Mouse (Mus musculus) heart, embryonic 10.5 days (tissue): ENCODE results near the gene Mapk1. TPM values are rescaled to one million over a fixed set of nuclear protein-coding genes. Genes with fewer than 3 reads are reported as not detected.

Experiments
- DNase-seq: peaks from one replicate; pipeline ENCODE4 v3.0.0-alpha.2; 2017; ENCODE audit warnings: low spot score
- H3K27ac ChIP-seq: fragments of 300-500 bp; sonication (generic); 2 replicates; pipeline ENCODE4 v1.5.1; 2016; ENCODE audit warnings: mild to moderate bottlenecking
- H3K27me3 ChIP-seq: fragments of 300-500 bp; sonication (generic); 2 replicates; pipeline ENCODE4 v1.6.1; 2016; ENCODE audit warnings: mild to moderate bottlenecking; ENCODE audit not compliant: poor library complexity, insufficient read depth, severe bottlenecking
- H3K36me3 ChIP-seq: fragments of 300-500 bp; sonication (generic); 2 replicates; pipeline ENCODE4 v1.6.1; 2016; ENCODE audit warnings: mild to moderate bottlenecking, moderate library complexity
- H3K4me1 ChIP-seq: fragments of 300-500 bp; sonication (generic); 2 replicates; pipeline ENCODE4 v1.6.1; 2016; ENCODE audit warnings: mild to moderate bottlenecking
- H3K4me3 ChIP-seq: fragments of 300-500 bp; sonication (generic); 2 replicates; pipeline ENCODE4 v1.5.1; 2016; ENCODE audit warnings: mild to moderate bottlenecking, moderate library complexity
- H3K9me3 ChIP-seq: fragments of 300-500 bp; sonication (generic); 2 replicates; pipeline ENCODE4 v1.6.1; 2016; ENCODE audit warnings: mild to moderate bottlenecking, moderate library complexity
- WGBS: fragments of 180-500 bp; shearing (Covaris S2); methylation state at CpG from one replicate; pipeline ENCODE4 v1.1.7; 2016; 5-methylcytosine and 5-hydroxymethylcytosine counted together
- polyA plus RNA-seq: library from polyadenylated mRNA; unstranded; fragments of >200 nt; fragmentation: Nextera tagmentation; extraction: Ambion mirVana; gene quantifications from 2 replicates; pipeline ENCODE4 v1.2.1, GENCODE M21; 2016

Mapk1 gene
- polyA plus RNA-seq, result 127 and 153 TPM in 2 replicates

DNA sequence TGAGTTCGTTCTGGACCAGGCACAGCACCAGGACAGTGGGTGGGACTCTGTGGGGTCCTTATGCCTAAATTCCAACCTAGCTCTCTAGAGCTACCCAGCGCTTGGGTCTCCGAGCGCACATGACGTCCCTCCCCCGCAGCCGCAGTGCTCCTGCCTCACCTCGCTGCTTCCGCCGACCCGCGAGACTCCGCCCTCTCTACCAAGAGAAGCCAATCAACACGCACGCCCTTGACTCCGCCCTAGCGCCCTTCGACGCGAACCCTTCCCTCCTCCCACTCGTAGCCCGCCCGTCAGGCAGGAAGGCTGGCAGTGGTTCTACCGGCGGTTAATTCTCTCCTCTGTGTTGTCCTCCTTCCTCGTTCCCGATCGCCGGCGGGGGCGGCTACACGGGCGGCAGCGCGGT, at the start of gene Mapk1:
Gene Mapk1, plus strand, starts transcription at position 252 of the 403 bp plus-strand sequence.
- WGBS, result under 1% methylated on average over 35 of the region's 35 CpGs
- DNase-seq, result peak; percentile 99
- no peaks in the 10 kb centered on the region for H3K9me3 ChIP-seq

DNA sequence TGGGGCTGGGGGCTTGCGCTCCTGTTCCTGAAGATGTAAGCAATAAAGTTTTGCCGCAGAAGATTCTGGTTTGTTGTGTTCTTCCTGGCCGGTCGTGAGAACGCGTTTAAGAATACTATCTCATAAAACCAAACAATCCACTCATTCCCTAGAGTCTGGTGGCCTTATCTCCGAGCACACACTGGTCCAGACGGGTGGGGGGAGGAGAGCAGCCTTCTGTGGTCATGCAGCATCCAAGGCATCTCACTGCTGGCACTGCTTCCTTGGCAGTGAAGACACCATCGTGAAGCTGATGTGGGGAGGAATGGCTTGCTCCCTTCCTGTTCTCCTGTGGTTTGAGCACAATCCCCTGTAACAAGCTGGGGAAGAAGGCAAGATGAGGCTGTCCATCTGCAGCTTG, 43.6 kb upstream of the Mapk1 start:
- Histone ChIP-seq H3K36me3 (no peaks in the 10 kb centered on the region), H3K27ac (no peak overlapping the region), H3K9me3 (peaks cover 5% of the 10 kb centered on the region; the same call in 1 of the 2 replicates), H3K4me3 (no peak overlapping the region), H3K27me3 (no peaks in the 10 kb centered on the region), H3K4me1 (no peaks in the 10 kb centered on the region)
- no peak for DNase-seq
- 84% methylated on average over 9 of the region's 9 CpGs for WGBS

More for the DNA sequence above, at the start of gene Mapk1:
- Histone ChIP-seq H3K4me3 (peak within 1 kb of the TSS; percentile 83), H3K4me1 (peaks cover 19% of the 10 kb centered on the region), H3K27ac (peak within 1 kb of the TSS; percentile 99), H3K27me3 (no peaks in the 10 kb centered on the region), H3K36me3 (peaks cover 13% of the 10 kb centered on the region)

GRCm38 (mm10) chr16:16941078-16941477, 42.1 kb upstream of the Mapk1 start:
- H3K4me3 ChIP-seq, result no peak overlapping the region
- WGBS, result 91% methylated on average over 2 of the region's 2 CpGs
- H3K9me3 ChIP-seq, result peaks cover 5% of the 10 kb centered on the region; the same call in 1 of the 2 replicates
- no peaks in the 10 kb centered on the region for H3K36me3 ChIP-seq
- no peak for DNase-seq
- no peak overlapping the region for H3K27ac ChIP-seq
- no peaks in the 10 kb centered on the region for H3K4me1 ChIP-seq
- H3K27me3 ChIP-seq, result no peaks in the 10 kb centered on the region

DNA sequence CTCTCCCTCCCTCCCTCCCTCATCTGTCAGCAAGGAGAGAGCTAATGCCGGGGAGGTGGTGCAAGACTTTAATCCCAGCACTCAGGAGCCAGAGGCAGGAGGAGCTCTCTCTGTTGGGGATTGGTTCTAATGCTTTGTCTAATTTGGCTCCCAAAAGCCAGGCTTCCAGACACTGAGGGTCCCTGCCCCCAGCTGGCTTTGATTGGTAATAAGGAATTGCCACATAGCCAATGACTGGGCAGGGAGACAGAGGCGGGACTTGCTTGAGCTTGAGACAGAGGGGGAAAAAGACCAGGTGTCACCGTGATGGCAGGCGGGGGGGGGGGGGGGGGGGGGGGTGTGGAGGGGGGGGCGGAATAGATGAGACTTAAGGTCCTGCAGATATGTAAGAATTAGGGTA, 24.6 kb upstream of the Mapk1 start:
- Histone ChIP-seq H3K27me3 (no peaks in the 10 kb centered on the region), H3K4me3 (no peak overlapping the region), H3K36me3 (no peaks in the 10 kb centered on the region), H3K27ac (no peak overlapping the region), H3K9me3 (no peaks in the 10 kb centered on the region), H3K4me1 (no peaks in the 10 kb centered on the region)
- 22% methylated on average over 3 of the region's 5 CpGs for WGBS
- DNase-seq, result no peak

DNA sequence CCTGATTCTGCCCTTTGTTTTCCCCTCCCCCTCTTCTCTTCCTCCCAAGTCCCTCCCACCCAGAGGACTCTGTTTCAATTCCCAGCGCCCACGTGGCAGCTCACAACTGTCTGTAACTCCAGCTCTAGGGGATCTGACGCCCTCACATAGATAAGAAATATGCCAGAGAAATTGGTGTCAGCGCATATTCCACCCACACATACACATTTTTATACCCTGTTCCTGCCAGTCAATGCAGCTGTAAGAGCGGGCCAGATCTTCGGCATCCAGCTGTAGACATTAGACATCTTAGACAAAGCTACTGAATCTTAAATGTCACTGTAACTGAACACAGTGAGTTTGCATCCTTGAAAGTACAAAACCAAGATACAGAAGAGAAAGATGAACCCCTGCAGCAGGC, 23.3 kb upstream of the Mapk1 start:
- Histone ChIP-seq H3K27me3 (no peaks in the 10 kb centered on the region), H3K36me3 (no peaks in the 10 kb centered on the region), H3K4me1 (no peaks in the 10 kb centered on the region), H3K4me3 (no peak overlapping the region), H3K9me3 (no peaks in the 10 kb centered on the region), H3K27ac (no peak overlapping the region)
- no peak for DNase-seq
- WGBS, result 85% methylated on average over 6 of the region's 6 CpGs

- no peak overlapping the region for H3K4me3 ChIP-seq
- DNase-seq, result no peak
- no peaks in the 10 kb centered on the region for H3K4me1 ChIP-seq
- H3K9me3 ChIP-seq, result no peaks in the 10 kb centered on the region
- H3K36me3 ChIP-seq, result no peaks in the 10 kb centered on the region
- no peak overlapping the region for H3K27ac ChIP-seq
- no peaks in the 10 kb centered on the region for H3K27me3 ChIP-seq
- 55% methylated on average over 1 of the region's 1 CpGs for WGBS
Observed at GRCm38 (mm10) chr16:16965149-16965548, 18.0 kb upstream of the Mapk1 start.

- H3K4me3 ChIP-seq, result no peak overlapping the region
- no peak for DNase-seq
- H3K4me1 ChIP-seq, result no peaks in the 10 kb centered on the region
- H3K36me3 ChIP-seq, result no peaks in the 10 kb centered on the region
- no peaks in the 10 kb centered on the region for H3K27me3 ChIP-seq
- no peak overlapping the region for H3K27ac ChIP-seq
- no peaks in the 10 kb centered on the region for H3K9me3 ChIP-seq
Observed at GRCm38 (mm10) chr16:16966290-16966689, 16.9 kb upstream of the Mapk1 start.

GRCm38 (mm10) chr16:16978061-16978460, 5.1 kb upstream of the Mapk1 start:
- no peaks in the 10 kb centered on the region for H3K36me3 ChIP-seq
- DNase-seq, result no peak
- H3K4me3 ChIP-seq, result no peak overlapping the region
- H3K27ac ChIP-seq, result no peak overlapping the region
- H3K4me1 ChIP-seq, result no peaks in the 10 kb centered on the region
- WGBS, result 84% methylated on average over 3 of the region's 3 CpGs
- no peaks in the 10 kb centered on the region for H3K9me3 ChIP-seq
- no peaks in the 10 kb centered on the region for H3K27me3 ChIP-seq

DNA sequence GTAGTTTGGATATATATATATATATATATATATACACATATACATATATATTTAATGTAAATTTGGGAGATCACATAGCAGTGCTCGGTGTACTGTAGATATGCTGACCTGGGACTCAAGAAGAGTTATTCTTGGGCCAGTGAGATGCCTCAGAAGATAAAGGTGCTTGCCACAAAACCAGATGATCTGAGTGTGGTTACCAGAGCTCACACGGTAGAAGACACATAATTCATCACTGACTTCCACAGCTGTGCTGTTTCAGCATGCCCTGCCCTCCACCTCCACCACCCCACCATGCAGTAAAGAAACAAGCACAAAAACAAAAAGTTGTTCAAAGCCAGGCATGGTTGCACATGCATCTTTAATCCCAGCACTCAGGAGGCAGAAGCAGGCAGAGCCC, 4.4 kb upstream of the Mapk1 start:
- Histone ChIP-seq H3K27ac (no peak overlapping the region), H3K36me3 (no peaks in the 10 kb centered on the region), H3K9me3 (no peaks in the 10 kb centered on the region), H3K4me3 (no peak overlapping the region), H3K4me1 (no peaks in the 10 kb centered on the region), H3K27me3 (no peaks in the 10 kb centered on the region)
- WGBS, result 75% methylated on average over 2 of the region's 2 CpGs
- DNase-seq, result no peak

DNA sequence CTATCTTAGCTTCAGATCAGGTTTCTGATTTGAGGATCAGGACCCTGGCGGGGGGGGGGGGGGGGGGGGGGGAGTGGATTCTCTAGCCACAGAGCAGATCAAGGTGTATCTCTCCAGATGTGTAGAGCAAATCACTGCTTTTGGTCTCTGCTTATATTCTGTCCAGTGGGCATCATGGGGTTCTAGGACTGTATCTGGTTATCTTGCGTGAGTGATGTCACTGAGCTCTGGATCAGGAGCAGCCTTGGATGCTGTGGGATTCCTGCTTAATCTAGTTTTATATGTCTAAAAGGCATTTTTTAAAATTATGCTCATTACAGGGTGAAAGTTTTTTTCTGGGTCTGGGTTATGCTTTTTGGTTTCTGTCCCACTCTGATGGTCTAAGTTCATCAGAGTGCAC, 546 bp upstream of the Mapk1 start:
- H3K27ac ChIP-seq, result peak overlapping the region; percentile 99

GRCm38 (mm10) chr16:16983534-16984422, 596 bp downstream of the Mapk1 start:
- Histone ChIP-seq H3K9me3 (no peaks in the 10 kb centered on the region), H3K27ac (peak overlapping the region; percentile 99), H3K36me3 (peaks cover 19% of the 10 kb centered on the region), H3K4me1 (peaks cover 19% of the 10 kb centered on the region), H3K4me3 (peak overlapping the region; percentile 83), H3K27me3 (no peaks in the 10 kb centered on the region)
- under 1% methylated on average over 75 of the region's 75 CpGs for WGBS
- peak; percentile 88 for DNase-seq

More for the DNA sequence above, 546 bp upstream of the Mapk1 start:
- peaks cover 10% of the 10 kb centered on the region for H3K36me3 ChIP-seq
- no peaks in the 10 kb centered on the region for H3K9me3 ChIP-seq
- H3K4me3 ChIP-seq, result peak overlapping the region; percentile 83
- 36% methylated on average over 2 of the region's 2 CpGs for WGBS
- no peaks in the 10 kb centered on the region for H3K27me3 ChIP-seq
- peaks cover 19% of the 10 kb centered on the region for H3K4me1 ChIP-seq
- no peak for DNase-seq

DNA sequence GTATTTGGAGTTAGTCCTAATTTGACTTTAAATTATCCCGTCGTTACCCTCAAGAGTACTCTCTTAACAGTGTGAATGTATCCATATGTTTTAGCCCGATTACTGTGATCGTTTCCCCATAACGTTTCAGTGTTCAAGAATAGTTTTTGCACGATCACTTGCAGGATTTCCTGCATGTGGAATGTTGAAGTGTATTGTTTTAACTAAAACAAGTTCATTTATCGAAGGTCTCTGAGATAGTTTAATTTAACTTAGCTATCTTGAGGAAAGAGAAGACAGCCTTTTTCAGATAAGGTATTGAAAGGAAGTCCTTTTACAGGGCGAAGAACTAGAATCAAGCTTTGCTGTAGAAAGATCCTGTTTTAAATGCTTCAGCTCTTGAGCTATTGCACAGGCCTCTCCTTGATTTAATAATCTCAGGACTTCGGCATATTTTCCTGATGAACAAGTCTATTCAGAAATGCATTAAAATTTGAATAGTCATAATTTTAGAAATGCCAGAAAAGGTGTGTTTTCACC, 1.3 kb downstream of the Mapk1 start:
- H3K27me3 ChIP-seq, result no peaks in the 10 kb centered on the region
- no peaks in the 10 kb centered on the region for H3K9me3 ChIP-seq
- H3K4me1 ChIP-seq, result peaks cover 19% of the 10 kb centered on the region
- peak overlapping the region; percentile 83 for H3K4me3 ChIP-seq
- H3K36me3 ChIP-seq, result peaks cover 25% of the 10 kb centered on the region
- DNase-seq, result no peak
- H3K27ac ChIP-seq, result peak overlapping the region; percentile 99; the same call in 1 of the 2 replicates
- WGBS, result 14% methylated on average over 9 of the region's 9 CpGs

- no peaks in the 10 kb centered on the region for H3K9me3 ChIP-seq
- no peak overlapping the region for H3K4me3 ChIP-seq
- peaks cover 25% of the 10 kb centered on the region for H3K36me3 ChIP-seq
- peaks cover 19% of the 10 kb centered on the region for H3K4me1 ChIP-seq
- H3K27me3 ChIP-seq, result no peaks in the 10 kb centered on the region
- no peak for DNase-seq
- no peak overlapping the region for H3K27ac ChIP-seq
- WGBS, result 89% methylated on average over 2 of the region's 2 CpGs
Observed at GRCm38 (mm10) chr16:16987248-16987647, 4.1 kb downstream of the Mapk1 start.
